Mouse (Mus musculus) forebrain, postnatal 0 days (tissue): ENCODE data around the gene Pdx1. TPM values are rescaled to one million over a fixed set of nuclear protein-coding genes. Genes with fewer than 3 reads are reported as not detected.

Experiments used
- ATAC-seq: fragments of 200-750 bp; cut with Nextera tagmentation; 2 replicates; pipeline ENCODE4 v1.8.0; 2017; ENCODE audit warnings: mild to moderate bottlenecking, moderate library complexity
- DNase-seq: peaks from one replicate; pipeline ENCODE4 v3.0.0-alpha.2; 2015
- H3K27ac ChIP-seq: fragments of 300-500 bp; sonication (generic); 2 replicates; pipeline ENCODE4 v1.5.1; 2014; ENCODE audit warnings: low read depth, mild to moderate bottlenecking, antibody characterized with exemption, low read length, moderate library complexity, mixed read lengths
- H3K27me3 ChIP-seq: fragments of 300-500 bp; sonication (generic); 2 replicates; pipeline ENCODE4 v1.6.1; 2014; ENCODE audit warnings: mild to moderate bottlenecking, low read length, mixed read lengths; ENCODE audit not compliant: insufficient read depth
- H3K36me3 ChIP-seq: fragments of 300-500 bp; sonication (generic); 2 replicates; pipeline ENCODE4 v1.6.1; 2014; ENCODE audit warnings: mild to moderate bottlenecking, moderate library complexity; ENCODE audit not compliant: insufficient read depth
- H3K4me1 ChIP-seq: fragments of 300-500 bp; sonication (generic); 2 replicates; pipeline ENCODE4 v1.6.1; 2014; ENCODE audit warnings: antibody characterized with exemption; ENCODE audit not compliant: insufficient read depth
- H3K4me2 ChIP-seq: fragments of 300-500 bp; sonication (generic); 2 replicates; pipeline ENCODE4 v1.6.1; 2014; ENCODE audit warnings: low read depth, mild to moderate bottlenecking, moderate library complexity
- H3K4me3 ChIP-seq: fragments of 300-500 bp; sonication (generic); 2 replicates; pipeline ENCODE4 v1.5.1; 2014; ENCODE audit warnings: low read depth, low read length, mixed read lengths
- H3K9ac ChIP-seq: fragments of 300-500 bp; sonication (generic); 2 replicates; pipeline ENCODE4 v1.6.1; 2014; ENCODE audit warnings: mild to moderate bottlenecking
- H3K9me3 ChIP-seq: fragments of 300-500 bp; sonication (generic); 2 replicates; pipeline ENCODE4 v1.6.1; 2016; ENCODE audit warnings: low read length
- CTCF ChIP-seq: sonication (generic); IDR thresholded peaks from 2 replicates; pipeline ENCODE4 v1.5.1; 2016; ENCODE audit warnings: antibody characterized with exemption, control low read depth, low read depth
- WGBS: fragments of 180-500 bp; shearing (Covaris S2); extraction: QIAGEN DNeasy Blood & Tissue Kit; methylation state at CpG from one replicate; pipeline ENCODE4 v1.1.7; 2014; 5-methylcytosine and 5-hydroxymethylcytosine counted together
- polyA plus RNA-seq: library from polyadenylated mRNA; unstranded; fragments of >200 nt; fragmentation: Nextera tagmentation; extraction: Ambion mirVana; gene quantifications from 2 replicates; pipeline ENCODE4 v1.2.1, GENCODE M21; 2015
- total RNA-seq: library from RNA; depleted of rRNA; stranded (reverse); fragments of >200 nt; gene quantifications from 2 replicates; pipeline ENCODE4 v1.2.3, GENCODE M21; 2014

The Pdx1 gene
- total and polyA plus RNA-seq, 2 experiments from 2014 or later = not detected

DNA sequence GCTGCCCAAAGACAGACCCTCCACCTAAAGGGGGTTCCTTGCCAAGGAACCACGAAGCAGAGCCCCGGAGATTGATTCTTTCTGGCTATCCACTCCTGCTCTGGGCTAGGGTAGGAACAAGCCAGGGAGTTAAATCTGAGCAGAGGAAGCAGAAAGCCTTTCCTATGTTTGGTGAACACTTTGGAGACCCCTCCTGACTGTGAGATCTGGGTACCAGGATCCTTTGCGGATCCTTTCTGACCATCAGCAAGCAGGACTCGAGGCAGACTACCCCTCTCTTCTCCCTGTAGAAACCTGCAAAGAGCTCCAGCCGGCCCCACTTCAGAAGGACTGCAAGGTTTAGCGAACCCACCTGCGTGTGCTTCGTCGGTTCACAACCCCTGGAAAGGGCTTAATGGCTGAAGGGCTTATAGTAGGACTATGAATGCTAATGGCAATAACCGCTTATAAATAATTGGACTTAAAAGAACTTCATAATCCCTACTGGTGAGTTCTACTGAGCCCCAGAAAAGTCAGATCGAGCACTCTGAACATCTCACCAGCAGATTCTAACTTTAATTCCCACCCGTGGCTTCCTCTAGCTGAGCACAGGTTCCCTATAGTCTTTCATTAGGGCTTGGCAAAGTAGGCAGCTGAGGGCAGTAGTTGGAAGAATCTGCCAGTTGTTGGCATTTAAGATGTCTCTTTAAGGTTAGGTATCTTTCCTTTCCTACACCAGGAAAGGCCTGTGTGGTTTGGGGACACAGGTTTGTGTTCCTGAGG lies 2.5 kb downstream of the Pdx1 start:
- Histone ChIP-seq H3K9me3 (no peaks in the 10 kb centered on the region), H3K9ac (no peak overlapping the region), H3K4me3 (no peak overlapping the region), H3K36me3 (no peaks in the 10 kb centered on the region), H3K27me3 (peaks cover 89% of the 10 kb centered on the region), H3K27ac (no peak overlapping the region), H3K4me1 (no peaks in the 10 kb centered on the region), H3K4me2 (no peak overlapping the region)
- TF ChIP-seq CTCF = no peak
- no peak for DNase-seq
- 4% methylated on average over 12 of the region's 12 CpGs for whole genome bisulfite sequencing
- no peak for ATAC-seq

DNA sequence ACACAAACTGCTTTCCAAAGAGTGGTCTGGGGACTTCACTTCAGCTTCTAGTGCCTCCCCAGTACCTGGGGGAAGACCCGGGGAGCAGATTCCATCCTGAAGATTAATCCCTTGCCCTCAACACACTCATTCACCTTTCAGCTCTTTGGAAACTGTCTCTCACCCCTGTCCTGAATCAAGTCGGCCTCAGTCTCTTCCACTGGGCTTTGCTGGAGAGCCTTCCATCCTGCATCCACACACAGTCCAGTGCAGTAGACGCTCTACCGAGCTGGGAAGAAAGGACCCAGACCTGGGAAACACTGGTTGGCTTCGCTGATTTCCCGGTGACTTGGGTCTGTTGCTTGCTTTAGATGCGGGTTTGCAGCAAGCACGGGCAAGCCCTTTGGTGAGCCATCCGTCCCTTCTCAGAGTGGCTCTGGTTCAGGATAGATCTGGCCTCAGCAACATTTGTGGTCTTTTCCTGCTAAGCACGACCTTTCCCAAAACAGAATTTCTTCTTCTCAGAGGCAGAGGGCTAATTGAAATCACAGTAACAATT lies 3.1 kb downstream of the Pdx1 start:
- H3K4me1 ChIP-seq = no peaks in the 10 kb centered on the region
- no peak overlapping the region for H3K4me2 ChIP-seq
- ATAC-seq = no peak
- peaks cover 89% of the 10 kb centered on the region for H3K27me3 ChIP-seq
- no peak overlapping the region for H3K4me3 ChIP-seq
- no peaks in the 10 kb centered on the region for H3K9me3 ChIP-seq
- TF ChIP-seq CTCF = no peak
- H3K9ac ChIP-seq = no peak overlapping the region
- WGBS = 1% methylated on average over 10 of the region's 10 CpGs
- no peak for DNase-seq
- H3K36me3 ChIP-seq = no peaks in the 10 kb centered on the region
- H3K27ac ChIP-seq = no peak overlapping the region

DNA sequence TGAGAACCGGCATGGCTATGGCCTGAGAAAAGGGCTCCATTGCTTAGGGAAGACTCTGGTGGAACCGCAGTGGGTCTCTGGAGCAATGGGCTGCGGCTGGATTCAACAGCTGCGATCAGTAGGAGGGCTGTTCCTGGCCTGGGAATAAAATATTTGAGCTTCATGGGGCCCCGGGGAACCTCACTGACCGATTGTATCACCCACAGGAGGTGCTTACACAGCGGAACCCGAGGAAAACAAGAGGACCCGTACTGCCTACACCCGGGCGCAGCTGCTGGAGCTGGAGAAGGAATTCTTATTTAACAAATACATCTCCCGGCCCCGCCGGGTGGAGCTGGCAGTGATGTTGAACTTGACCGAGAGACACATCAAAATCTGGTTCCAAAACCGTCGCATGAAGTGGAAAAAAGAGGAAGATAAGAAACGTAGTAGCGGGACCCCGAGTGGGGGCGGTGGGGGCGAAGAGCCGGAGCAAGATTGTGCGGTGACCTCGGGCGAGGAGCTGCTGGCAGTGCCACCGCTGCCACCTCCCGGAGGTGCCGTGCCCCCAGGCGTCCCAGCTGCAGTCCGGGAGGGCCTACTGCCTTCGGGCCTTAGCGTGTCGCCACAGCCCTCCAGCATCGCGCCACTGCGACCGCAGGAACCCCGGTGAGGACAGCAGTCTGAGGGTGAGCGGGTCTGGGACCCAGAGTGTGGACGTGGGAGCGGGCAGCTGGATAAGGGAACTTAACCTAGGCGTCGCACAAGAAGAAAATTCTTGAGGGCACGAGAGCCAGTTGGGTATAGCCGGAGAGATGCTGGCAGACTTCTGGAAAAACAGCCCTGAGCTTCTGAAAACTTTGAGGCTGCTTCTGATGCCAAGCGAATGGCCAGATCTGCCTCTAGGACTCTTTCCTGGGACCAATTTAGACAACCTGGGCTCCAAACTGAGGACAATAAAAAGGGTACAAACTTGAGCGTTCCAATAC lies 4.7 kb downstream of the Pdx1 start:
- no peak overlapping the region for H3K4me2 ChIP-seq
- no peaks in the 10 kb centered on the region for H3K4me1 ChIP-seq
- H3K27ac ChIP-seq = no peak overlapping the region
- TF ChIP-seq CTCF = no peak
- under 1% methylated on average over 48 of the region's 48 CpGs for WGBS
- H3K4me3 ChIP-seq = no peak overlapping the region
- no peak for DNase-seq
- peaks cover 92% of the 10 kb centered on the region for H3K27me3 ChIP-seq
- no peak for ATAC-seq
- no peak overlapping the region for H3K9ac ChIP-seq
- no peaks in the 10 kb centered on the region for H3K36me3 ChIP-seq
- no peaks in the 10 kb centered on the region for H3K9me3 ChIP-seq

- Histone ChIP-seq H3K9me3 (no peaks in the 10 kb centered on the region), H3K27ac (no peak overlapping the region), H3K27me3 (peaks cover 92% of the 10 kb centered on the region), H3K36me3 (no peaks in the 10 kb centered on the region), H3K4me3 (no peak overlapping the region), H3K9ac (no peak overlapping the region), H3K4me1 (no peaks in the 10 kb centered on the region), H3K4me2 (no peak overlapping the region)
- DNase-seq (no peak), ATAC-seq (no peak)
- 13% methylated on average over 3 of the region's 3 CpGs for WGBS
- TF ChIP-seq CTCF = no peak
Measured at GRCm38 (mm10) chr5:147275761-147276160, 6.0 kb downstream of the Pdx1 start.

DNA sequence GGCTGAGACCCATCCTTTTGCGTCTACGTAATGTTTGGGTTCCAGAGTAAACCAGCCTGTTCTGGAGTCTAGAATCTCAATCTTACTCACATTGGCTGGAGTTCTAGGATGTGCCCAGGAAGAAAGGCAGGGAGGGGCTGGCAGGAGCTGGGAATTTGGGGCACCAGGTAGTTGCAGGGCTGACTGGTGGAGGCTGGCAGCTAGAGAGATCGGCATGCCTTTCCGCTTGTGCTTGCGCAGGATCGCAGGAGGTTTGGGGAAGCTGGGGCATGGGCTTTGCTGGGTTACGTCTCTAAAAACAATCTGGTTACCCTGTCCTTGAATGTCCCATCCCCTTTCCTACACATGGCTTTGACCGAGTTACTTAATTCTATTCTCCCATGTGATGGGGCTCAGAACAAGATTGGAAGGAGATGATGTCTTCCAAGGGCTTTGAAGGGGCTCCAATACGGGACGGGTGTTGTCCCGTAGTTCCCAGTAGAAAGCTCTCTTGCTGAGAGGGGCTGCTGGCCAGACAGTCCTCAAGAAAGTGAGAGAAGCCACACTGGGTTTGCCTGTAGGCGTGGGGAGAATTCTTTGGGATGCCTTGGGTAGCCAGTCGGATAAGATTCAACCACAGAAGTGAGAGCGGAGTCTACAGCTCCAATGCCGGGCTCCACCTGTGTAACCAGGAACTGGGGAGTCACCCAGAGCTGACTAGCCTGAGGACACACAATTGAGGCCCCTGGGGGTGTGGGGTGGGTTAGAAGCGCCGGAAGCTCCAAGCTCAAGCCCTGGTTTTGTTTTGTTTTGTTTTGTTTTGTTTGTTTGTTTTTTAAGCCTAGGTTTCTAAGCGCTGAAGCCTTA lies 7.2 kb downstream of the Pdx1 start:
- TF ChIP-seq CTCF = no peak
- no peak overlapping the region for H3K27ac ChIP-seq
- ATAC-seq (no peak), DNase-seq (no peak)
- H3K36me3 ChIP-seq = no peaks in the 10 kb centered on the region
- no peak overlapping the region for H3K4me2 ChIP-seq
- no peak overlapping the region for H3K9ac ChIP-seq
- H3K4me3 ChIP-seq = no peak overlapping the region
- peaks cover 83% of the 10 kb centered on the region for H3K27me3 ChIP-seq
- WGBS = 2% methylated on average over 18 of the region's 18 CpGs
- no peaks in the 10 kb centered on the region for H3K9me3 ChIP-seq
- no peaks in the 10 kb centered on the region for H3K4me1 ChIP-seq

DNA sequence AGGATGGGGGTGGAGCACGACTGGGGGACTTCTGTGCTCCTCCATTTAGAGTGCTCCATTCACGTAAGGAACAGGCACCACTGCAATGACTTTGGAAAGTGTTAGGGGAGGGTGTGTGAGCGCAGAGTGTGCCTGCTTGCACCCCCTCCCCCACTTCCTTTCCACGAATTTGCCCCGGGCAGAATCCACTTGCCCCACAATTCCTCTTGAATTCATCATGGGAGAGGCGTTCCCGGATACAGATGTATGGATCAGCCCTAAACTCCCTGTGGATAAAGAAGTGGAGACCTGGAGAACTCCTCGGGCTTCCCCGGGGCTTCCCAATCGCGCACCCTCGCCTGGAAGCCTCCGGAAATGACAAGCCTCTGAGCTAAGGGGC lies 7.8 kb downstream of the Pdx1 start:
- H3K9ac ChIP-seq = no peak overlapping the region
- no peaks in the 10 kb centered on the region for H3K9me3 ChIP-seq
- no peak for ATAC-seq
- H3K4me1 ChIP-seq = no peaks in the 10 kb centered on the region
- no peak overlapping the region for H3K27ac ChIP-seq
- no peak overlapping the region for H3K4me2 ChIP-seq
- no peak overlapping the region for H3K4me3 ChIP-seq
- H3K36me3 ChIP-seq = no peaks in the 10 kb centered on the region
- TF ChIP-seq CTCF = no peak
- DNase-seq = no peak
- WGBS = 1% methylated on average over 13 of the region's 13 CpGs
- H3K27me3 ChIP-seq = peaks cover 77% of the 10 kb centered on the region
